ENCODE assay signal across 8 mouse cellular contexts in genomic region chr13:30966507-30966911, GRCm38 (mm10). TPM values are rescaled to one million over a fixed set of nuclear protein-coding genes. Genes with fewer than 3 reads are reported as not detected.
DNase-seq lines count a peak whose midpoint lies in the region; ATAC-seq lines count a peak whose summit lies in the region.

No protein-coding gene starts in this region.

- peak; percentile 96 for ATAC-seq in lung, embryonic 16.5 days (ENCODE audit: low read depth)
- ATAC-seq in forebrain, embryonic 12.5 days (ENCODE audit: low FRiP score): peak; percentile 70
- ATAC-seq in limb, embryonic 11.5 days (ENCODE audit: insufficient number of reproducible peaks, low FRiP score, low TSS enrichment, low read depth): peak; percentile 44; the same call in 1 of the 2 replicates
- peak; percentile 91; the same call in 1 of the 2 replicates for ATAC-seq in stomach, embryonic 14.5 days (ENCODE audit: insufficient number of reproducible peaks, insufficient read depth, low FRiP score, low read depth)

- H3K4me2 ChIP-seq in lung, embryonic 16.5 days (ENCODE audit: low read depth, low read length): no peak overlapping the region
- H3K4me2 ChIP-seq in forebrain, embryonic 12.5 days: peak overlapping the region; percentile 45
- H3K4me2 ChIP-seq in limb, embryonic 11.5 days (ENCODE audit: low read depth, severe bottlenecking): peak overlapping the region; percentile 31; the same call in 1 of the 2 replicates
- H3K4me2 ChIP-seq in stomach, embryonic 14.5 days (replicated peaks; ENCODE audit: low read depth, low read length): peak overlapping the region; percentile 10; the same call in 1 of the 2 replicates

- H3K4me3 ChIP-seq in lung, embryonic 16.5 days (ENCODE audit: low read length): no peak overlapping the region
- H3K4me3 ChIP-seq in forebrain, embryonic 12.5 days (replicated peaks): no peak overlapping the region
- no peak overlapping the region for H3K4me3 ChIP-seq in limb, embryonic 11.5 days (ENCODE audit: low read depth, low read length)
- H3K4me3 ChIP-seq in stomach, embryonic 14.5 days (ENCODE audit: low read depth, low read length): no peak overlapping the region

- peak overlapping the region; percentile 64 for H3K27ac ChIP-seq in lung, embryonic 16.5 days (ENCODE audit: low read length)
- peak overlapping the region; percentile 31; the same call in 1 of the 2 replicates for H3K27ac ChIP-seq in forebrain, embryonic 12.5 days
- no peak overlapping the region for H3K27ac ChIP-seq in limb, embryonic 11.5 days (replicated peaks; ENCODE audit: low read depth, low read length)
- H3K27ac ChIP-seq in stomach, embryonic 14.5 days (ENCODE audit: low read length): 0 out of 2 replicates have a peak overlapping the region, but pooled peaks have one; percentile 10

- no peaks in the 10 kb centered on the region for H3K36me3 ChIP-seq in lung, embryonic 16.5 days (ENCODE audit: control insufficient read depth, insufficient read depth, low read length)
- no peaks in the 10 kb centered on the region for H3K36me3 ChIP-seq in forebrain, embryonic 12.5 days (replicated peaks)
- no peaks in the 10 kb centered on the region for H3K36me3 ChIP-seq in limb, embryonic 11.5 days (ENCODE audit: control insufficient read depth, insufficient read depth, low read length)
- no peaks in the 10 kb centered on the region for H3K36me3 ChIP-seq in stomach, embryonic 14.5 days (ENCODE audit: control insufficient read depth, insufficient read depth, low read length)

- H3K4me1 ChIP-seq in lung, embryonic 16.5 days (replicated peaks; ENCODE audit: control insufficient read depth, insufficient read depth, low read length): peaks cover 18% of the 10 kb centered on the region
- peaks cover 16% of the 10 kb centered on the region for H3K4me1 ChIP-seq in forebrain, embryonic 12.5 days
- peaks cover 7% of the 10 kb centered on the region for H3K4me1 ChIP-seq in limb, embryonic 11.5 days (ENCODE audit: control insufficient read depth, insufficient read depth, low read length)
- peaks cover 20% of the 10 kb centered on the region for H3K4me1 ChIP-seq in stomach, embryonic 14.5 days (ENCODE audit: control insufficient read depth, insufficient read depth, low read length)

- WGBS in lung, embryonic 16.5 days: 21% methylated on average over 10 of the region's 10 CpGs
- 13% methylated on average over 10 of the region's 10 CpGs for WGBS in forebrain, embryonic 12.5 days
- 11% methylated on average over 10 of the region's 10 CpGs for WGBS in limb, embryonic 11.5 days
- 13% methylated on average over 10 of the region's 10 CpGs for WGBS in stomach, embryonic 14.5 days

- H3K9ac ChIP-seq in lung, embryonic 16.5 days (ENCODE audit: low read length): no peak overlapping the region
- H3K9ac ChIP-seq in forebrain, embryonic 12.5 days: 0 out of 2 replicates have a peak overlapping the region, but pooled peaks have one; percentile 3
- no peak overlapping the region for H3K9ac ChIP-seq in limb, embryonic 11.5 days (ENCODE audit: low read length)
- no peak overlapping the region for H3K9ac ChIP-seq in stomach, embryonic 14.5 days (replicated peaks; ENCODE audit: low read depth, low read length)

- DNase-seq in lung, postnatal 36 days: no peak
- DNase-seq in limb, embryonic 11.5 days (ENCODE audit: low spot score): peak; percentile 43
- no peak for DNase-seq in thymus, adult 18-20 months
- DNase-seq in thymus, postnatal 4 days: no peak
- no peak for DNase-seq in liver

- H3K27me3 ChIP-seq in lung, embryonic 16.5 days (ENCODE audit: control insufficient read depth, insufficient read depth, low read depth, low read length): no peaks in the 10 kb centered on the region
- H3K27me3 ChIP-seq in forebrain, embryonic 12.5 days: no peaks in the 10 kb centered on the region
- H3K27me3 ChIP-seq in limb, embryonic 11.5 days (ENCODE audit: control insufficient read depth, insufficient read depth, low read length): no peaks in the 10 kb centered on the region
- H3K27me3 ChIP-seq in stomach, embryonic 14.5 days (ENCODE audit: control insufficient read depth, insufficient read depth, low read length): no peaks in the 10 kb centered on the region

- H3K9me3 ChIP-seq in lung, embryonic 16.5 days (ENCODE audit: control insufficient read depth, low read length): no peaks in the 10 kb centered on the region
- H3K9me3 ChIP-seq in forebrain, embryonic 12.5 days: no peaks in the 10 kb centered on the region
- no peaks in the 10 kb centered on the region for H3K9me3 ChIP-seq in limb, embryonic 11.5 days (ENCODE audit: control insufficient read depth, low read length)
- H3K9me3 ChIP-seq in stomach, embryonic 14.5 days (ENCODE audit: control insufficient read depth, low read depth, low read length): no peaks in the 10 kb centered on the region

RNA-seq across cellular contexts. Expression of gene Exoc2, which starts 7.4 kb away (rescaled TPM):
- 34.8 and 37.1 TPM in 2 replicates for polyA plus RNA-seq in lung, embryonic 16.5 days (2015; fragmentation: Nextera tagmentation; extraction: Ambion mirVana)
- polyA plus RNA-seq in forebrain, embryonic 12.5 days (2016; fragmentation: Nextera tagmentation; extraction: Ambion mirVana): 42.7 and 46.5 TPM in 2 replicates
- polyA plus RNA-seq in limb, embryonic 11.5 days (2014; fragmentation: Nextera tagmentation; extraction: Ambion mirVana): 30.9 and 32.7 TPM in 2 replicates
- 36.0 and 37.1 TPM in 2 replicates for polyA plus RNA-seq in stomach, embryonic 14.5 days (2014; fragmentation: Nextera tagmentation; extraction: Ambion mirVana)

RNA-seq across cellular contexts. Expression of gene Gm5447, which starts 7.5 kb away (rescaled TPM):
- 0.11 and 0.21 TPM in 2 replicates for polyA plus RNA-seq in lung, embryonic 16.5 days (2015; fragmentation: Nextera tagmentation; extraction: Ambion mirVana)
- 0.18 TPM in 1 of 2 replicates, not detected in the other for polyA plus RNA-seq in forebrain, embryonic 12.5 days (2016; fragmentation: Nextera tagmentation; extraction: Ambion mirVana)
- polyA plus RNA-seq in limb, embryonic 11.5 days (2014; fragmentation: Nextera tagmentation; extraction: Ambion mirVana): not detected in 2 replicates
- 0.13 and 0.14 TPM in 2 replicates for polyA plus RNA-seq in stomach, embryonic 14.5 days (2014; fragmentation: Nextera tagmentation; extraction: Ambion mirVana)

RNA-seq across cellular contexts. Expression of gene Hus1b, which starts 18.9 kb away (rescaled TPM):
- polyA plus RNA-seq in lung, embryonic 16.5 days (2015; fragmentation: Nextera tagmentation; extraction: Ambion mirVana): not detected in 2 replicates
- 0.17 TPM in 1 of 2 replicates, not detected in the other for polyA plus RNA-seq in forebrain, embryonic 12.5 days (2016; fragmentation: Nextera tagmentation; extraction: Ambion mirVana)
- polyA plus RNA-seq in limb, embryonic 11.5 days (2014; fragmentation: Nextera tagmentation; extraction: Ambion mirVana): not detected in 2 replicates
- 0.21 and 0.35 TPM in 2 replicates for polyA plus RNA-seq in stomach, embryonic 14.5 days (2014; fragmentation: Nextera tagmentation; extraction: Ambion mirVana)

Comparison
In these comparisons a context has a peak if more than half of its experiments do, and no peak if none do; other contexts are left out.
1. ATAC-seq: peak in every context shown above with its lines; median percentile 96 in lung, embryonic 16.5 days; 91 in stomach, embryonic 14.5 days; 70 in forebrain, embryonic 12.5 days; 44 in limb, embryonic 11.5 days.